Mouse (Mus musculus) lung, postnatal 0 days (tissue): Measurements from ENCODE around the gene Gprc5b.

Source experiments
- CTCF ChIP-seq: IDR thresholded peaks from 2 replicates; pipeline ENCODE4 v1.5.1; 2016; ENCODE audit warnings: antibody characterized with exemption, mild to moderate bottlenecking
- EP300 ChIP-seq: IDR thresholded peaks from 2 replicates; pipeline ENCODE4 v1.6.1; 2016; ENCODE audit warnings: antibody characterized with exemption, mild to moderate bottlenecking, control low read depth

DNA sequence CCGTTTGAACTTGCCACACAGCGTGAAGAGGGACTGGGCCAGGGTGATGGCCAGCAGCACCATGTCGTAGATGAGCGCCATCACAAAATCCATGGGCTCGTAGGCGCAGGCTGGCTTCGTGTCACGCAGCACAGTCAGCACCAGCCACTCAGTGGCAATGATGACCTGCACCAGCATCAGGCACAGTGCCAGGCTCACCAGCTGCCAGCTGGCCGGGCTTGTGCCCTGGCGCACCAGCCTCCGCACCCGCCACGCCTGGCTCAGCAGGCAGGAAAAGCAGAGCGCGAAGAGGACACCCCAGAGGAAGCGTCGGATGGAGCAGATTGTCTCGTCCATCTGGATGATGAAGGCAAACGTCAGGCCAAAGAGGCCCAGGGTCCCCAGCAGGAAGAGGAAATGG, 11.1 kb downstream of the Gprc5b start:
- TF ChIP-seq CTCF (no peak), EP300 (no peak)
